Mouse (Mus musculus) heart, postnatal 0 days (tissue): ENCODE results near the gene Kif1c.

ENCODE experiments used
- CTCF ChIP-seq: IDR thresholded peaks from 2 replicates; pipeline ENCODE4 v1.5.1; 2016; ENCODE audit warnings: antibody characterized with exemption, control low read depth, low read depth
- EP300 ChIP-seq: IDR thresholded peaks from 2 replicates; pipeline ENCODE4 v1.6.1; 2016; ENCODE audit warnings: antibody characterized with exemption, low read depth

DNA sequence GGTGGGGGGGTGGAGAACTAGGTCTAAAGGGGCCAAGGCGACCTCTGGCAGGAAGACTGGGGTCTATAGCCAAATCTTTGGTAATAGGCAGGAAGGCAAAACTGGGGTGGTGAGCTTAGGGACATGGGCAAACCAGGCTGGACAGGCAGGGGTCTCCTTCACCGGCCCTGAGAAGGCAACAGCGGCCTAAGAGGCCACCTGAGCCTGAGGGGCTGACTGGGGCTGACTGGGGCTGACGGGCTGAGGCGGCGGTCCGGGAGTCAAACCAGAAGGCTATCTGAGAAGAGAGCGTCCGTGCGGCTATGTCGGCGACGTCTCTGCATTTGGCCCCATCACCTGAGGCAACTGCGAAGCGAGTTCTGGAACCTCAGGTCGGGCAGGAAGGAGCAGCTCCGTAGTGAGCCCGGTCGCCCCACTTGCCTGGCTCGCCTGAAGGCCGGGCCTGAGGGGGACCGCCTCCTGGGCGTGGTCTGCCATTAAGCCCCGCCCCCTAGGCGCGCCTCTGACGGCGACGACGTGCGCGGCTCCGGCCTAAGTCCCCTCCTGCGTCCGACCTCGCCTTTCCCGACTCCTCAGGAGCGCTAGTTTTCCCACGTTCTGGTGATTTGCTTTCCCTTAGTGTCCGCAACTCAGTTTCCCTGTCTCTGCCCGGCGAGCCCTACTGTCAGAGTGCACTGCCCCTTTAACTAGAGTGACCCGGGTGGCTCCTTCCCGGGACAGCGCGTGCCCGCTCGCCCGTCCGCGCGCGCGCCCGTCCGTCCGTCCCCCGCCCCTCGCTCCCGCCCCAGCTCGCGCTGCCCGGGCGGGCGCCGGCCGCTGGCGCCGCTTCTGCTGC lies at the start of gene Kif1c, which contains the start of gene Inca1:
- TF ChIP-seq CTCF (no peak), EP300 (no peak)
